Mouse (Mus musculus): ENCODE data around the gene 1700013F07Rik. TPM values are rescaled to one million over a fixed set of nuclear protein-coding genes. Genes with fewer than 3 reads are reported as not detected.

Gene 1700013F07Rik
- total RNA-seq, 2 experiments from 2014 or later, result not detected

- DNase-seq, result peak in 1 of 2 experiments; percentile 20
- intact Hi-C loops (cut with DNase I), result no loop called here
Measured at GRCm38 (mm10) chr3:108591530-108592522, 57.9 kb downstream of the 1700013F07Rik start.

Small RNA genes lying within 50 kb of the gene (microRNA-seq; reads per million reads assigned to microRNA genes)
- gene Gm22860 (ENCODE audit: borderline number of aligned reads in 2 of 2), result 0 reads per million in 2 experiments

Other genes starting within 250 kb of the 1700013F07Rik start
- gene Mybphl, start 169.2 kb upstream of the 1700013F07Rik start, total RNA-seq (2021), result 10 to 100 TPM; 46.4 to 54.6 TPM
- under 1 TPM; 0.39 to 0.68 TPM for gene Psrc1, start 150.3 kb upstream of the 1700013F07Rik start, total RNA-seq (2021)
- gene Celsr2, start 118.6 kb upstream of the 1700013F07Rik start, total RNA-seq (2021), result 1 to 10 TPM; 6.6 to 7.4 TPM
- gene Sars, start 88.9 kb upstream of the 1700013F07Rik start, total RNA-seq (2021), result 10 to 100 TPM; 82.6 to 83.9 TPM
- gene 5330417C22Rik, start 2.4 kb downstream of the 1700013F07Rik start, total RNA-seq (2021), result not detected
- 10 to 100 TPM; 27.0 to 29.9 TPM for gene Tmem167b, start 28.3 kb downstream of the 1700013F07Rik start, total RNA-seq (2021)
- 10 to 100 TPM; 14.8 to 17.5 TPM for gene Taf13, start 37.5 kb downstream of the 1700013F07Rik start, total RNA-seq (2021)
- 1 to 10 TPM; 7.6 to 9.5 TPM for gene Wdr47, start 57.1 kb downstream of the 1700013F07Rik start, total RNA-seq (2021)
- gene Clcc1, start 119.8 kb downstream of the 1700013F07Rik start, total RNA-seq (2021), result 10 to 100 TPM; 43.0 to 49.1 TPM
- gene Gpsm2, start 188.2 kb downstream of the 1700013F07Rik start, total RNA-seq (2021), result 1 to 10 TPM; 2.0 to 2.5 TPM
- not detected for gene Aknad1, start 205.5 kb downstream of the 1700013F07Rik start, total RNA-seq (2021)

Data from heart, postnatal 36 days (tissue).